20 mouse cellular contexts compared by ENCODE assay signal in the genomic region with DNA sequence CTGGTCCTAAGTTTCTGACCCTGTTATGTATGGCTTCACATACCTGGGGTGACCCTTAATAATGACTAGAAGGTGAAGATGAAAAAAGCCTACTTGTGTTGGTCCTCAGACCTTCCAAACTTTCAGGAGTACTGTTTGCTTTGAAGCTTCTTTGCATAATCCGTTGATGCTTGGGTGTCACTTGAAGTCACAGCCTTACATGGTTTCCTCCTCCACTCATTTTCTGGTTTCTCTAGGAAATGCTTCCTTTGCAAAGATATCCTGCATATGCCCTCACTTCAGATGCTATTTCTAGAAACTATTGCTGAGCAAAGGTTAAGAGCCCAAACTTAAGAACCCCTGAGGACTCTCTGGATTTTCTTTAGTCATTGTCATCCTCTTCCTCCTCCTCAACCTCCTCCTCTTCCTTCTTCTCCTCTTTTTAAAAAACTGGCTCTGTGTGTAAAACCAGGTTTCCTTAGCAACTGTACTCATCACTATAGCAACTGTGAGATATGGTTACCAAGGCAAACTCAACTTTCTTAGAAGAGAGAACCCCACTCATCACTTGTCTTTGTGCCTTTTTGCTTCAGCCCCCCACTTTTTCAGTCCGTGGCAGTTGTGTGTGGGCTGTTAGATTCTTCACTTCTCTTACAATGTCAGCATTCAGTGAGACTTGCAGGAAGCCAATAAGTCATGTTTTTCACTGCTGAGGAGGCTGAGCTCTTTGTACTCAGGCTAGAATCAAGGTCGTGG. TPM values are rescaled to one million over a fixed set of nuclear protein-coding genes. Genes with fewer than 3 reads are reported as not detected.
DNase-seq lines count a peak whose midpoint lies in the region; ATAC-seq and TF ChIP-seq lines count a peak whose summit lies in the region.
"Had no signal": no experiment of that assay in that cellular context is flagged by ENCODE, and none has a peak within 500 bp of the region (broad histone marks: within the 10 kb centered on the region; RNA-seq: fewer than 3 reads in every experiment).

No protein-coding gene starts in this region.

- intact Hi-C loops in left cerebral cortex, postnatal 36 days (cut with DNase I) = no loop called here

- no peak for ATAC-seq in kidney, embryonic 15.5 days (replicated peaks; ENCODE audit: low FRiP score)

- TF ChIP-seq POLR2A in cortical plate, adult 2 months (IDR thresholded peaks at IDR 0.05; ENCODE audit: extremely low read depth, insufficient read depth, low read length) = no peak

- no peak overlapping the region for H3K4me2 ChIP-seq in kidney, embryonic 15.5 days
- H3K4me2 ChIP-seq: embryonic facial prominence, embryonic 13.5 days; lung, embryonic 15.5 days; neural tube, embryonic 13.5 days had no signal

- no peaks in the 10 kb centered on the region for H3K9me3 ChIP-seq in kidney, embryonic 15.5 days (replicated peaks)
- H3K9me3 ChIP-seq: embryonic facial prominence, embryonic 13.5 days; hindbrain, embryonic 10.5 days; lung, embryonic 15.5 days; neural tube, embryonic 13.5 days had no signal

- H3K4me1 ChIP-seq in cortical plate, adult 2 months (ENCODE audit: control insufficient read depth, insufficient read depth, low read length) = no peaks in the 10 kb centered on the region
- H3K4me1 ChIP-seq in kidney, embryonic 15.5 days = no peaks in the 10 kb centered on the region
- H3K4me1 ChIP-seq: embryonic facial prominence, embryonic 13.5 days; hindbrain, embryonic 10.5 days; lung, embryonic 15.5 days; midbrain, embryonic 10.5 days; neural tube, embryonic 13.5 days had no signal

- H3K27me3 ChIP-seq in kidney, embryonic 15.5 days = no peaks in the 10 kb centered on the region
- H3K27me3 ChIP-seq: embryonic facial prominence, embryonic 13.5 days; lung, embryonic 15.5 days; neural tube, embryonic 13.5 days had no signal

- no peak overlapping the region for H3K4me3 ChIP-seq in cortical plate, adult 2 months (ENCODE audit: insufficient read depth, low read length)
- H3K4me3 ChIP-seq in kidney, embryonic 15.5 days (replicated peaks) = no peak overlapping the region
- H3K4me3 ChIP-seq: embryonic facial prominence, embryonic 13.5 days; hindbrain, embryonic 10.5 days; lung, embryonic 15.5 days; midbrain, embryonic 10.5 days; neural tube, embryonic 13.5 days had no signal

- H3K9ac ChIP-seq in kidney, embryonic 15.5 days = no peak overlapping the region
- H3K9ac ChIP-seq: embryonic facial prominence, embryonic 13.5 days; liver, embryonic 14.5 days; lung, embryonic 15.5 days; neural tube, embryonic 13.5 days had no signal

- peak overlapping the region; percentile 77; the same call in 1 of the 2 replicates for H3K27ac ChIP-seq in cortical plate, adult 2 months (ENCODE audit: insufficient read depth, low read length)
- no peak overlapping the region for H3K27ac ChIP-seq in kidney, embryonic 15.5 days
- H3K27ac ChIP-seq: embryonic facial prominence, embryonic 13.5 days; hindbrain, embryonic 10.5 days; liver, embryonic 14.5 days; lung, embryonic 15.5 days; macrophage; midbrain, embryonic 10.5 days; neural tube, embryonic 13.5 days had no signal

- no peak for TF ChIP-seq CTCF in cortical plate, adult 2 months (IDR thresholded peaks at IDR 0.05; ENCODE audit: extremely low read depth, insufficient read depth, low read length)

- no peaks in the 10 kb centered on the region for H3K36me3 ChIP-seq in kidney, embryonic 15.5 days
- H3K36me3 ChIP-seq: embryonic facial prominence, embryonic 13.5 days; hindbrain, embryonic 10.5 days; lung, embryonic 15.5 days; midbrain, embryonic 10.5 days; neural tube, embryonic 13.5 days had no signal

- 73% methylated on average over 3 of the region's 3 CpGs for WGBS in kidney, embryonic 15.5 days

- peak; percentile 27 for DNase-seq in layer of hippocampus, adult 9-11 months
- no peak for DNase-seq in layer of hippocampus, postnatal 10 days (ENCODE audit: low spot score in 2 of 2)
- DNase-seq in frontal cortex, postnatal 10 days (ENCODE audit: low spot score in 2 of 2) = peak; percentile 16 to 43
- peak; percentile 19 to 23 for DNase-seq in left cerebral cortex, postnatal 36 days (ENCODE audit: low spot score in 2 of 2)
- no peak for DNase-seq in heart, adult 9 months (ENCODE audit: low spot score in 2 of 2)
- DNase-seq: cerebellum, adult 9-11 months; gastrocnemius, postnatal 36 days; kidney, adult 18-20 months; kidney, postnatal 14 days; thymus, postnatal 36 days had no signal

RNA-seq across cellular contexts. Expression of a gene that starts 59.2 kb away (rescaled TPM):
- total RNA-seq in layer of hippocampus, postnatal 10 days (2021) = 1 to 10 TPM; 1.9 to 2.2 TPM
- 1.5 and 1.7 TPM in 2 replicates for polyA plus RNA-seq in cortical plate, adult 2 months (2012; rRNA removed)
- total RNA-seq in left cerebral cortex, postnatal 36 days (2021) = 1 to 10 TPM in 1 of 2 experiments, under 1 TPM in 1; 0.86 to 1.4 TPM
- 0.67 and 0.68 TPM in 2 replicates for polyA plus RNA-seq in kidney, embryonic 15.5 days (2015; fragmentation: Nextera tagmentation; extraction: Ambion mirVana)
- polyA plus RNA-seq: C2C12; liver, embryonic 14.5 days; macrophage had no signal

Comparison
In these comparisons a context has a peak if more than half of its experiments do, and no peak if none do; other contexts are left out.
1. DNase-seq: peak in layer of hippocampus, adult 9-11 months (single experiment), frontal cortex, postnatal 10 days (2 of 2) and left cerebral cortex, postnatal 36 days (2 of 2); none in layer of hippocampus, postnatal 10 days (0 of 2) and heart, adult 9 months (0 of 2).